Mouse (Mus musculus) hindbrain, embryonic 12.5 days (tissue): ENCODE data around the gene Btbd3. TPM values are rescaled to one million over a fixed set of nuclear protein-coding genes. Genes with fewer than 3 reads are reported as not detected.

ENCODE experiments used
- ATAC-seq: fragments of 200-750 bp; cut with Nextera tagmentation; 2 replicates; pipeline ENCODE4 v1.8.0; 2017; ENCODE audit warnings: moderate TSS enrichment; ENCODE audit not compliant: low FRiP score
- H3K27ac ChIP-seq: fragments of 300-500 bp; sonication (generic); 2 replicates; pipeline ENCODE4 v1.5.1; 2016; ENCODE audit warnings: mild to moderate bottlenecking
- H3K27me3 ChIP-seq: fragments of 300-500 bp; sonication (generic); 2 replicates; pipeline ENCODE4 v1.6.1; 2016; ENCODE audit warnings: mild to moderate bottlenecking
- H3K36me3 ChIP-seq: fragments of 300-500 bp; sonication (generic); 2 replicates; pipeline ENCODE4 v1.6.1; 2016; ENCODE audit warnings: mild to moderate bottlenecking
- H3K4me1 ChIP-seq: fragments of 300-500 bp; sonication (generic); 2 replicates; pipeline ENCODE4 v1.6.1; 2016
- H3K4me2 ChIP-seq: fragments of 300-500 bp; sonication (generic); replicated peaks from 2 replicates; pipeline ENCODE4 v1.6.1; 2016; ENCODE audit warnings: mild to moderate bottlenecking
- H3K4me3 ChIP-seq: fragments of 300-500 bp; sonication (generic); 2 replicates; pipeline ENCODE4 v1.5.1; 2016; ENCODE audit warnings: mild to moderate bottlenecking
- H3K9ac ChIP-seq: fragments of 300-500 bp; sonication (generic); 2 replicates; pipeline ENCODE4 v1.6.1; 2016; ENCODE audit warnings: mild to moderate bottlenecking, moderate library complexity
- H3K9me3 ChIP-seq: fragments of 300-500 bp; sonication (generic); replicated peaks from 2 replicates; pipeline ENCODE4 v1.6.1; 2016; ENCODE audit warnings: mild to moderate bottlenecking
- WGBS: fragments of 180-500 bp; shearing (Covaris S2); methylation state at CpG from one replicate; pipeline ENCODE4 v1.1.7; 2016; 5-methylcytosine and 5-hydroxymethylcytosine counted together
- polyA plus RNA-seq: library from polyadenylated mRNA; unstranded; fragments of >200 nt; fragmentation: Nextera tagmentation; extraction: Ambion mirVana; gene quantifications from 2 replicates; pipeline ENCODE4 v1.2.1, GENCODE M21; 2016

The Btbd3 gene
- polyA plus RNA-seq, 1 experiment from 2014 or later: 20.8 TPM

DNA sequence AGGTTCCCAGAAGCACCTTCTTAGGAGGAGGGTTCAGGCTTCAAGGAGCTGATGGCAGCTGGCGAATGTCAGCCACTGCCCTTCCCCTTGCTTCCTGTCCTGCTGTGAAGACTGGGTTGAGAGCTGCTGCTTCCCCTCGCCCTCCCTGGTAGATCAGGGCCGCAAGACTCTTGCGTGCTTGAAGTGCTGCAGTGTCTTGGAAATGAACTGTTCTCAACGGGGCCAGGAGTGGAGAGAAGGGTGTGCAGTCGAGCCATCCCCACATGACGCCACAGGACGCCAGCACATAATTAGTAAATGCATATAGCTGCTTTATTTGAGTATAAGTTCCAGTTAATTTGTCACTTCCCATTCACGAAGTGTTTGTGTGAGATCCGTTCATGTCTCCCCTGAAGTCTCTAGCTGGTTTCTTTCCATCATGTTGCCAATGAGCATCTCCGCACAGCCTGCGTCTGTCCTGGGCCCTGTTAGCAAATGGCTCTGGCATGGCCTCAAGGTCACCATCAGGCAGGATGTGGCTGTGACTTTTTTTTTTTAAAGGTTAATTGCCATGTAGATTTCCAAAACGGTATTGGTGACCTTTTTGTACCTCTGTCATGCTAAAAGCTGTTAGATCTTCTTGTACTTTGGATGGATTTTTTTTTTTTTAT lies 9.1 kb downstream of the Btbd3 start:
- 24% methylated on average over 13 of the region's 13 CpGs for WGBS
- no peak overlapping the region for H3K9ac ChIP-seq

DNA sequence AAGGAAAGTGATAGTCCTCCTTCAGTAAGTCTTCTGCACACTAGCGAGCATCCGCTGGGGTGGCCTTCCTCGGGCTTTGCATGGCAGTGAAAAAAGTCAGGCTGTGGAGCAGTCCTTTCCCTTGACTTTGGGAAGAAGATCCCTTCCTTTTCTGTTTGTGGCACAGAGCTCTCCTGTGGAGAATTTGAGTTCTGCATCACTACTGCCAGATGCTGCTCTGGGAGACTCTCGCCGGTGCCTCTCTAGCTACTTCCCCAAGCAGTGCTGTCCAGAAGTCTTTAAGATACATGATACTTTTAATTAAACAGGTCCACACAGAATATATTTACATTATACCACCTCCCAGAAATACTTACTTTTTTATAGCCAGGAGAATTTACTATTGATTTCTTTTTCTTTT lies 10.3 kb downstream of the Btbd3 start:
- WGBS: 66% methylated on average over 5 of the region's 5 CpGs
- H3K9ac ChIP-seq: no peak overlapping the region
- H3K27me3 ChIP-seq: no peaks in the 10 kb centered on the region
- no peak overlapping the region for H3K4me2 ChIP-seq
- H3K4me1 ChIP-seq: peaks cover 28% of the 10 kb centered on the region
- no peaks in the 10 kb centered on the region for H3K36me3 ChIP-seq
- H3K9me3 ChIP-seq: no peaks in the 10 kb centered on the region
- H3K27ac ChIP-seq: no peak overlapping the region
- ATAC-seq: no peak
- no peak overlapping the region for H3K4me3 ChIP-seq

More for the DNA sequence above, 9.1 kb downstream of the Btbd3 start:
- Histone ChIP-seq H3K4me1 (peaks cover 28% of the 10 kb centered on the region), H3K27ac (no peak overlapping the region), H3K4me2 (no peak overlapping the region), H3K9me3 (no peaks in the 10 kb centered on the region), H3K27me3 (no peaks in the 10 kb centered on the region), H3K36me3 (no peaks in the 10 kb centered on the region), H3K4me3 (no peak overlapping the region)
- ATAC-seq: no peak

DNA sequence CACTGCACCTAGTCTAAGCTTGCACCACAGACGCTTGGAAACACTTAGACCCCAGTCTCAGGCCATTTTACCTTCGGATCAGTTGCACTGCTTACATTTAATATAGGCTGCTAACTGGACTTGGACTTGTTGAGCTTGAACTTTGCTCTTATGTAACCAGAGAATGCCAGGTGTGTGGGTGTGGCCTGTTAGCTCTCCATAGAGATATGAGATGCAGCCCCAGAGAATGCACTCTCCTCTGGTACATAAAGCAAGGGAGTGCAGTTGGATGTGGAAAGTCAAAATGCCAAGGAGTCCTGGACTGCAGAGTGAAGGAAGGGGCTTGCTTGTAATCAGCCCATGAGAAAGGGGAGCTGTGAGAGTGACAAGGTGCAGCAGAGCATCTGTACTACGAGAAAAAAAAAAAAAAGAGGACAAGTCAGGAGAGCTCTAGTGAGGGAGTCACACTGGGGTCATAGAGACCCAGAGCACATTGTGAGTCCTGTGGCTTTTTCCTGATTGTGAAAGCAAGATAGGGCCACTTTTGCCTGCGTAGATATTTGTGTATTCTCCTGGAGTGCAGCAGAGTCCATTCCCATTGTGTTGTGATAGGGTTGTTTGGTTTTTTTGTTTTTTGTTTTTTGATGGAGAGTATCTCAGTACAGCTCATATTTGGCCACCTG lies 11.6 kb downstream of the Btbd3 start:
- H3K4me2 ChIP-seq: no peak overlapping the region
- no peak for ATAC-seq
- WGBS: 72% methylated on average over 4 of the region's 4 CpGs
- no peaks in the 10 kb centered on the region for H3K27me3 ChIP-seq
- peaks cover 28% of the 10 kb centered on the region for H3K4me1 ChIP-seq
- H3K9ac ChIP-seq: no peak overlapping the region
- H3K36me3 ChIP-seq: no peaks in the 10 kb centered on the region
- no peak overlapping the region for H3K4me3 ChIP-seq
- H3K27ac ChIP-seq: no peak overlapping the region
- H3K9me3 ChIP-seq: no peaks in the 10 kb centered on the region

DNA sequence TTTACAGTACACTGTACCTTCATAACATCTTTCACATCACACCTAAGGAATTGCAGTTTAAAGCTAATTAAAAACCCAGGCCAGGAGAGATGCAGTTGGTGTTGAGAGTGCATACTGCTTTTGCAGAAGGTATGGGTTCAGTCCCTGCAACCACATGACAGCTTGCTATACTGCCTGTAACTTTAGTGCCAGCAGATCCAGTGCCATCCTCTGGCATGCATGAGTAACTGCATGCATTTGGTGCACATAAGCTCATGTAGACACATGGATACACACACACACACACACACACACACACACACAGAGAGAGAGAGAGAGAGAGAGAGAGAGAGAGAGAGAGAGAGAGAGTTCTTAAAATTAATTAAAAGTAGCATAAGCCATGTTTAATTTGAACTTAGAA lies 13.0 kb downstream of the Btbd3 start:
- H3K4me2 ChIP-seq: no peak overlapping the region
- H3K4me3 ChIP-seq: no peak overlapping the region
- no peak overlapping the region for H3K9ac ChIP-seq
- no peaks in the 10 kb centered on the region for H3K36me3 ChIP-seq
- ATAC-seq: no peak
- no peaks in the 10 kb centered on the region for H3K9me3 ChIP-seq
- no peak overlapping the region for H3K27ac ChIP-seq
- H3K4me1 ChIP-seq: peaks cover 34% of the 10 kb centered on the region
- no peaks in the 10 kb centered on the region for H3K27me3 ChIP-seq

DNA sequence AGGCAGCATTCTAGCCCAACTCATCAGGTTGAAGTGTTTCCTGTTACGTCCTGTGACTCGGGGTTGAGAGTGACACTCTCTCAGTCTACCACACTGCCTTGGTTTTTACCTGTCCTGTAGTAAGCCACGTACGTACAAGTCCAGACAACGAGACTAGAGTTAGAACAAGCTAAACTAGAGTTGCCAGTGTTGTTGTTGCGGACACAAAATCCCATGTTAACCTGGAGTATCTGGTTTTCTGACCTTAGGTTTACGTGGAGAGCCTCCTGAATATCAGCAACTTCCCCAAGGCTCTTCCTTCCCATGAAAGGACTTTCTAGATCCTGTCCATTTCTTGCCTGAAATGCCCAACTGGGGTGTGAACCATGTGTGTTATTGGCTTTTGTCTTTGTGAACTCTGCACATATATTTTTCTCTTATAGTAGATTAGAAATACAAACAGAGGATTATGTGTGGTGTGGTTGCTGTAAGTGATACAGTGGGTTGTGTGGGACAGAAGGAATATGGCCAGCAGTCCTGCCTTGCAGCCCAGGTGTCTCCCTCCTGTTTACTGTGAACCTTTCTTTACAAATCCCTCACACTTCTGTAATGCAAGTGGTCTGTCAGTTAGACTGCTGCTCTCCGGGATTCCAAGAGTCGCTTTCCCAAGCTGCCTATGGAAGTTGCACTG lies 17.2 kb downstream of the Btbd3 start:
- no peak overlapping the region for H3K9ac ChIP-seq
- no peaks in the 10 kb centered on the region for H3K27me3 ChIP-seq
- 88% methylated on average over 9 of the region's 9 CpGs for WGBS
- no peak overlapping the region for H3K4me2 ChIP-seq
- H3K27ac ChIP-seq: no peak overlapping the region
- no peak for ATAC-seq
- no peaks in the 10 kb centered on the region for H3K9me3 ChIP-seq
- H3K36me3 ChIP-seq: no peaks in the 10 kb centered on the region
- H3K4me3 ChIP-seq: no peak overlapping the region
- H3K4me1 ChIP-seq: peaks cover 19% of the 10 kb centered on the region

DNA sequence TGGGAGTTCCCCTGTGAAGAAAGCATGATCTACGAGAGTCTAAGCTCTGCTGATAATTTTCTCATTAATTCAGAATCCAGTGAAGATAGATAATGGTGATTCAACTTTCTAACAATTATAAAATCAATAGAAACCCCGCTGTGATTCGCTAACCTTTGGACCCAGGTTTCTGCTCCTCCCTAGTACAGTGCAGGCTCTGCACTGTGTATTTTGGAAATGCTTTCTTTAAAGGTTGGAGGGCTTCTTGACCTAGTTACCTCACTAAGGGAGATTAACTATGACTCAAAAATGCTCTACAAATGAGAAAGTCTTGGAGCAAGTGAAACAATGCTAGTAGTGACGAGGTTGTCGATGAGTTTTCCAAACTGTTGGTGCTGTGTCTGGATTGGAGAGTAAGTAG lies 17.7 kb downstream of the Btbd3 start:
- Histone ChIP-seq H3K27me3 (no peaks in the 10 kb centered on the region), H3K9ac (no peak overlapping the region), H3K27ac (no peak overlapping the region), H3K4me2 (no peak overlapping the region), H3K9me3 (no peaks in the 10 kb centered on the region), H3K36me3 (no peaks in the 10 kb centered on the region), H3K4me3 (no peak overlapping the region), H3K4me1 (peaks cover 23% of the 10 kb centered on the region)
- no peak for ATAC-seq
- WGBS: 82% methylated on average over 5 of the region's 5 CpGs

DNA sequence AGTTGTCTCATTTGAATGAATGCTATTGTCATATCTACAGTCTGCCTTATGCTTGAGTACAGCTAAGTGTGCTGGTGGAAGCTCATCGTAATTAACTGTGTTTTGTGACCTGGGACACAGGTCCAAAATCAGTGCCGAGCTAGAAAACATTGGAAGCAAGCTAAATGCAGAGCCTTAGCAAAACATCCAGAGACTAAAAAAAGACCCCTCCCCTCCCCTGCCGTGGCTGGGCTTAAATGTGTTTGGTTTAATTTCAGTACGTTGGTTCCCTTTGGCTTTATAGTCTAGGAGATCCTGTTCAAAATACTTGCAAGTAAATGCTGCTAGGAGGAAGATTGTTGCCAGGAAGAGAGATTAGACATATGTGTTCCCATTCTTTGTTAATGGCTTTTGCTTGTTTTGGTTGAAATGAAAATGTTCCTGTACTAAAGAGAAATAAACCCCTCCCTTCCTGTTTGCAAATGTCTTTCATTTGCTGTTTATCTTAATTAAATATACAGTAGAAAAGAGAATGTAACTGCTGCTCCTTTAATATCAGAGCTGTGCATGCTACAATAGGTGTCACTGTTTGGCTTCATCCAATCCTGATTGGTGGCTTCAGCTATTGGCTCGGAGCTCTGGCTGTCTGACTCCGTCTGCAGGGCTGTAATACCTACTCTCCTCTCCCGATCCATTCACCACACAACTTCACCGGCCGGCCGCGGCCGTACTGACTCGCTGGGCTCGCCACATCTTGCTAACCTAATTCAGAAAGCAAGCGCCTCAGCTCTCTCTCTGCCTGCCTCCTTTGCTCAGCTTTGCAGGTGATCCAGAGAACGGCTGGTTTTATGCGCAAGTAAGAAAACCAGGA lies 21.7 kb downstream of the Btbd3 start:
- Histone ChIP-seq H3K4me3 (peak overlapping the region; percentile 30), H3K9me3 (no peaks in the 10 kb centered on the region), H3K27me3 (no peaks in the 10 kb centered on the region), H3K36me3 (0 out of 2 replicates have a peak, but pooled peaks cover 5% of the 10 kb centered on the region), H3K9ac (peak overlapping the region; percentile 53), H3K4me1 (peaks cover 33% of the 10 kb centered on the region), H3K4me2 (peak overlapping the region; percentile 54), H3K27ac (0 out of 2 replicates have a peak overlapping the region, but pooled peaks have one; percentile 31)
- peak; percentile 95 for ATAC-seq
- WGBS: 23% methylated on average over 17 of the region's 17 CpGs

DNA sequence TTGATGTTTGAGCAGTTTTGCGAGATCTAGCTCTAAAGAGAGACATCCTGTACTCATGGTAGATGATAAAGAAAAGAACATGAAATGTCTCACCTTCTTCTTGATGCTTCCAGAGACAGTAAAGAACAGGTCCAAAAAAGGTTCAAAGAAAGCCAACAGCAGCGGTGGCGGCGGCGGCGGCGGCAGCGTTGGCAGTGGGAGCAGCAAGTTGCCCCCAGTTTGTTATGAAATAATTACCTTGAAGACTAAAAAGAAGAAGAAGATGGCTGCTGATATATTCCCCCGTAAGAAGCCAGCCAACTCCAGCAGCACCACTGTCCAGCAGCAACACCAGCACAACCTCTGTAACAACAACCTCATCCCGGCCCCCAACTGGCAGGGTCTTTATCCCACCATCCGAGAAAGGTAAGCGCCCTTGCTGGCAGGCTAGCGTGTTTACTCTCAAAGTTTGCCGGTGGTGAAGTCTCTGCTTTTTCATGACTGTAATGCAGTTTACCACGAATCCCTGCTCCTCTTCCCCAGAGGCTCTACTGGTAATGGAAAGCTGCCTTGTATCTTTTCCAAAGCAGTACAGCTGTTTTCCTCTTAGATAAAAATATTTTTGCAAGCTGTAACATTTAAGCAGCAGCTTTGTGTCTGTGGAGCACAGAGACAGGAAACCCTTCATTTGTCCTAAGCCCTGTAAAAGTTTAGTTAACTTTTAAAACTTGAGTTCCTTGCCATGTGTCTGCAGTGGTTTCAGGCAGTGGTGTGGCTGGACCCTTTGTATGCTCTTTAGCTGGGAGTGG lies 22.7 kb downstream of the Btbd3 start:
- peak overlapping the region; percentile 53 for H3K9ac ChIP-seq
- 62% methylated on average over 15 of the region's 15 CpGs for WGBS
- H3K4me3 ChIP-seq: peak overlapping the region; percentile 30

DNA sequence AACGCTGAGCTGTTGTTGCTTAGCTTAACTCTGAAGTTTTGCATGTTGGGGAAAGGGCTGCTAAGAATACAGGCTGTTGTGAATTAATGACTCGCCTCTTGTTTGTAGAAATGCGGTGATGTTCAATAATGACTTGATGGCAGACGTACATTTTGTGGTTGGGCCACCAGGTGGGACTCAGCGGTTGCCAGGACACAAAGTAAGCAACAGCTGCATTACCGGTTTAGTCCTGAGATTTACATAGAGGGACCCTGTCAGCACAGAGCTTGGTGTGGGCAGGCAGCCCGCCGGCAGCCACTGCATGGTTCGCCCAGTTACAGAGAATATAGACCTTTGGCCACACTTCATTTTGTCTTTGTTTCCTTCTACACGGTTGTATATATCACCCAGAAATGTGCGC lies 23.3 kb downstream of the Btbd3 start:
- H3K4me3 ChIP-seq: peak overlapping the region; percentile 30
- peak; percentile 17; the same call in 1 of the 2 replicates for ATAC-seq
- H3K27ac ChIP-seq: peak overlapping the region; percentile 5
- H3K4me1 ChIP-seq: peaks cover 27% of the 10 kb centered on the region
- peaks cover 20% of the 10 kb centered on the region for H3K36me3 ChIP-seq
- WGBS: 51% methylated on average over 11 of the region's 11 CpGs
- H3K27me3 ChIP-seq: no peaks in the 10 kb centered on the region
- H3K9me3 ChIP-seq: no peaks in the 10 kb centered on the region
- H3K9ac ChIP-seq: no peak overlapping the region
- H3K4me2 ChIP-seq: peak overlapping the region; percentile 54

More for the DNA sequence above, 22.7 kb downstream of the Btbd3 start:
- no peaks in the 10 kb centered on the region for H3K9me3 ChIP-seq
- no peaks in the 10 kb centered on the region for H3K27me3 ChIP-seq
- no peak for ATAC-seq
- H3K4me1 ChIP-seq: peaks cover 28% of the 10 kb centered on the region
- peaks cover 15% of the 10 kb centered on the region for H3K36me3 ChIP-seq
- peak overlapping the region; percentile 54 for H3K4me2 ChIP-seq
- H3K27ac ChIP-seq: peak overlapping the region; percentile 5; the same call in 1 of the 2 replicates

DNA sequence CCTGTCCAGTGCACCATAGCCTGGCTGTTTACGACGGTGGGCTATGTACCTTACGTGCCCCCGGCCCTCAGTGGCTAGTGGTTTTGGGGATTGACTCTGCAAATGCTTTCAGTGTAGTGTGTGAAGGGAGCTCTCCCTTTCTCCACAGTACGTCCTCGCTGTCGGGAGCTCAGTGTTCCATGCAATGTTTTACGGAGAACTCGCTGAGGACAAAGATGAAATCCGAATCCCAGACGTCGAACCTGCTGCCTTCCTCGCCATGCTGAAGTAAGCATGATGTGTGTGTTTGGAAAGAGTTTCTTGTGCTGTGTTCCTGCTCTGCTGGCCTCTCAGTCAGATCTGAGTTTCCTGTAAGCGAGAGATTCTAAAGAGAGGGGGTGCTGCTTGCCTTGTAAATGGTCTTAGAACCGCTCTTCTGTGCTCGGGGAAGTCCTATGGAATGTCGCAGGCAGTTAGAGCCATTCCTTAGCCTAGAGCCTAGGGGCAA lies 23.9 kb downstream of the Btbd3 start:
- H3K4me2 ChIP-seq: peak overlapping the region; percentile 54
- peak overlapping the region; percentile 23; the same call in 1 of the 2 replicates for H3K9ac ChIP-seq
- peak overlapping the region; percentile 30 for H3K4me3 ChIP-seq
- H3K27me3 ChIP-seq: no peaks in the 10 kb centered on the region
- no peaks in the 10 kb centered on the region for H3K9me3 ChIP-seq
- WGBS: 53% methylated on average over 17 of the region's 17 CpGs
- H3K27ac ChIP-seq: peak overlapping the region; percentile 5
- ATAC-seq: peak; percentile 17; the same call in 1 of the 2 replicates
- H3K4me1 ChIP-seq: peaks cover 27% of the 10 kb centered on the region
- peaks cover 24% of the 10 kb centered on the region for H3K36me3 ChIP-seq

DNA sequence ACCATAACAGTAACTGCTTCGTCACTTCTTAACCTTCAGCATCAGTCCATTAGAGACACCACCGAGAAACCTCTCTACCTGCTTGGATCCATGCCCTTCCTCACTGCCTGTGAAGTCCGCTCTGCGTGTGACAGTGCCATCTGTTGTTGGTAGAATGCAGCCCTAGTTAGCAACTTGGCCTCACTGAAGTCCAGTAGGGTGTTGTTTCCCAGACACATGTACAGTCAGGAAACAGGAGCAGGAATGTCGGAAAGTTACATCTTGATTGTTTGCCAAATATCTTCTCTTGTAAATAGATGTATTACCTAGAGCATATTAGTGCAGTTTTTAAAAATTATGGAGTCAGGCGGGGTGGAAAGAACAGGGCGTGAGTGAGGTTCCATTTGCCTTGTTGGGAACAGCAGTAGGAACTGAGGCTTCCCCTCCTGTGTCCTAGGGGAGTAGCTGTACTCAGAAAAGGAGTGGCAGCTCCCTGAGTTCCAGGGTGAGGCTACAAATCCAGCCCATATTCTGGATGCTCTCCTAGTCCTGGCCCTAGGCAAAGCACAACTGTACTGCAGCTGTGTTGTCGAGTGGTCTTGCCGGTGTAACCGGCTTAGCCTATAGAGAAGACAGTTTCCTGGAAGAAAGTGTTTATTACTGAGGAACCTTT lies 25.3 kb downstream of the Btbd3 start:
- WGBS: 92% methylated on average over 10 of the region's 10 CpGs
- Histone ChIP-seq H3K27ac (no peak overlapping the region), H3K4me3 (no peak overlapping the region), H3K27me3 (no peaks in the 10 kb centered on the region), H3K9ac (no peak overlapping the region), H3K4me1 (peaks cover 27% of the 10 kb centered on the region), H3K36me3 (peaks cover 28% of the 10 kb centered on the region), H3K4me2 (no peak overlapping the region), H3K9me3 (no peaks in the 10 kb centered on the region)
- ATAC-seq: no peak
